Mouse (Mus musculus) ES-E14 (cell line): ENCODE measurements at regions not wholly inside any gene's neighbourhood (a gene's known extent, or its start where the extent isn't known, plus 50 kb on each side); places are given as distances from the start of the nearest gene placed in this dataset.

ENCODE experiments used
- CHD2 ChIP-seq: IDR thresholded peaks from 2 replicates; pipeline ENCODE4 v1.6.1; 2014; ENCODE audit warnings: mild to moderate bottlenecking, low read depth, low read length, inconsistent platforms
- HCFC1 ChIP-seq: IDR thresholded peaks from 2 replicates; pipeline ENCODE4 v1.6.1; 2012; ENCODE audit warnings: low read length, inconsistent platforms, borderline replicate concordance; ENCODE audit not compliant: insufficient read depth
- MAFK ChIP-seq: IDR thresholded peaks from 2 replicates; pipeline ENCODE4 v1.6.1; 2014; ENCODE audit warnings: mild to moderate bottlenecking, low read depth, low read length, inconsistent platforms; ENCODE audit not compliant: insufficient read depth
- ZNF384 ChIP-seq: IDR thresholded peaks from 2 replicates; pipeline ENCODE4 v1.6.1; 2012; ENCODE audit warnings: low read depth, low read length, inconsistent platforms

DNA sequence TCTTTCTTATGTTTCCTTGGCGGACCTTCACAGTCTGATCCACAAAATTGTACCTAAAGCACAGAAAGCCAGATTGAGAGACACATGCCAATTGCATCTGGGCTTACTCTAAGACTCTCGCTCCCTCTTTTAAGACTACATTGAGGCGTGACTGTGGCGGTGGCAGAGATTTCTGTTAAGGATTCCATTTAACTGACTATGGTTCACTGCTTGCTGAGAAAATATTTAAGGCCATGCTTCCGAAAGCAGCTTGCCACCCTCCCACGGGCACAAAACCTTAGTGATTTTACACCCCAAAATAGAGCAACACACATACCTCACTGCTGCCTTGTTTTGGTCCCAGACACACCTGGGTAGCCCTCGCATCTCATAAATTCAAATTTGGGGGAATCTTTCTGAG is 96.6 kb upstream of the Cacna2d3 start:
- TF ChIP-seq HCFC1 (no peak), MAFK (no peak), ZNF384 (no peak), CHD2 (no peak)
